Mouse (Mus musculus) MEL (cell line): ENCODE measurements around the gene Creld2. TPM values are rescaled to one million over a fixed set of nuclear protein-coding genes. Genes with fewer than 3 reads are reported as not detected.

Source experiments
- DNase-seq: peaks from one replicate; pipeline ENCODE4 v3.0.0; 2011; ENCODE audit warnings: low read depth, low spot score
- H3K27ac ChIP-seq: 2 replicates; pipeline ENCODE4 v1.5.1; 2012; ENCODE audit warnings: low read depth, mild to moderate bottlenecking, control low read depth, low read length, moderate library complexity; ENCODE audit not compliant: control insufficient read depth
- H3K27me3 ChIP-seq, 2 experiments: fragments of 150-350 bp in 1 of 2; sonication (generic) in 1 of 2; 2 replicates each; pipeline ENCODE4 v1.6.1; 2012; ENCODE audit warnings: low read length in 2 of 2, mild to moderate bottlenecking in 2 of 2, improper control_type of control experiment in 1 of 2, moderate library complexity in 1 of 2; ENCODE audit not compliant: insufficient read depth in 2 of 2, control insufficient read depth in 1 of 2
- H3K36me3 ChIP-seq, 2 experiments: 2 replicates each; pipeline ENCODE4 v1.6.1; 2012 to 2014; ENCODE audit warnings: low read length in 2 of 2, improper control_type of control experiment in 1 of 2, inconsistent platforms in 1 of 2, mild to moderate bottlenecking in 1 of 2; ENCODE audit not compliant: insufficient read depth in 2 of 2, control insufficient read depth in 1 of 2
- H3K4me1 ChIP-seq, 2 experiments: fragments of 150-350 bp in 1 of 2; sonication (generic) in 1 of 2; 2 replicates each; pipeline ENCODE4 v1.6.1; 2012; ENCODE audit warnings: low read length in 2 of 2, improper control_type of control experiment in 1 of 2, mild to moderate bottlenecking in 1 of 2; ENCODE audit not compliant: insufficient read depth in 2 of 2, control insufficient read depth in 1 of 2
- H3K4me3 ChIP-seq, 2 experiments: fragments of 150-350 bp in 1 of 2; sonication (generic) in 1 of 2; 2 replicates each; pipeline ENCODE4 v1.5.1; 2012; ENCODE audit warnings: low read depth in 2 of 2, low read length in 2 of 2, mild to moderate bottlenecking in 2 of 2, moderate library complexity in 2 of 2, control low read depth in 1 of 2, improper control_type of control experiment in 1 of 2; ENCODE audit not compliant: control insufficient read depth in 1 of 2, insufficient read depth in 1 of 2
- H3K79me2 ChIP-seq: 2 replicates; pipeline ENCODE4 v1.6.1; 2012; ENCODE audit warnings: mild to moderate bottlenecking, low read length, moderate library complexity; ENCODE audit not compliant: control insufficient read depth, poor library complexity, insufficient read depth
- H3K9ac ChIP-seq: 2 replicates; pipeline ENCODE4 v1.6.1; 2012; ENCODE audit warnings: low read depth, mild to moderate bottlenecking, control low read depth, low read length, moderate library complexity; ENCODE audit not compliant: control insufficient read depth, poor library complexity, severe bottlenecking
- H3K9me3 ChIP-seq: fragments of 150-350 bp; sonication (generic); replicated peaks from 2 replicates; pipeline ENCODE4 v1.6.1; 2012; ENCODE audit warnings: mild to moderate bottlenecking, low read length, improper control_type of control experiment, moderate library complexity; ENCODE audit not compliant: insufficient read depth
- BHLHE40 ChIP-seq: IDR thresholded peaks from 2 replicates; pipeline ENCODE4 v1.6.1; 2012; ENCODE audit warnings: low read depth, mild to moderate bottlenecking, inconsistent platforms, low read length, improper control_type of control experiment, borderline replicate concordance
- CHD1 ChIP-seq: IDR thresholded peaks from 2 replicates; pipeline ENCODE4 v1.6.1; 2012; ENCODE audit warnings: low read depth, mild to moderate bottlenecking, inconsistent platforms, low read length, improper control_type of control experiment
- CHD2 ChIP-seq: IDR thresholded peaks from 2 replicates; pipeline ENCODE4 v1.6.1; 2011; ENCODE audit warnings: low read length, improper control_type of control experiment
- CTCF ChIP-seq, 3 experiments: IDR thresholded peaks in 2 of 3; conservative IDR thresholded peaks in 1 of 3; 2 replicates each; pipeline ENCODE4 v1.5.1; 2011 to 2012; ENCODE audit warnings: low read length in 3 of 3, low read depth in 2 of 3, mild to moderate bottlenecking in 2 of 3, improper control_type of control experiment in 1 of 3, inconsistent platforms in 1 of 3, mixed read lengths in 1 of 3, moderate library complexity in 1 of 3; ENCODE audit not compliant: control insufficient read depth in 1 of 3, insufficient read depth in 1 of 3, poor library complexity in 1 of 3, severe bottlenecking in 1 of 3
- E2F4 ChIP-seq: IDR thresholded peaks from 2 replicates; pipeline ENCODE4 v1.6.1; 2011; ENCODE audit warnings: low read depth, low read length, improper control_type of control experiment, borderline replicate concordance
- ELF1 ChIP-seq: IDR thresholded peaks from 2 replicates; pipeline ENCODE4 v1.6.1; 2014; ENCODE audit warnings: low read depth, mild to moderate bottlenecking, inconsistent platforms, low read length, improper control_type of control experiment, moderate library complexity
- EP300 ChIP-seq, 2 experiments: IDR thresholded peaks; 2 replicates each; pipeline ENCODE4 v1.6.1; 2011; ENCODE audit warnings: improper control_type of control experiment in 2 of 2, low read length in 2 of 2, low read depth in 1 of 2, mild to moderate bottlenecking in 1 of 2
- ETS1 ChIP-seq: IDR thresholded peaks from 2 replicates; pipeline ENCODE4 v1.6.1; 2012; ENCODE audit warnings: low read depth, mild to moderate bottlenecking, inconsistent platforms, low read length, improper control_type of control experiment, moderate library complexity
- GABPA ChIP-seq: IDR thresholded peaks from 2 replicates; pipeline ENCODE4 v1.6.1; 2012; ENCODE audit warnings: low read depth, mild to moderate bottlenecking, inconsistent platforms, low read length, improper control_type of control experiment, moderate library complexity
- GATA1 ChIP-seq: IDR thresholded peaks from 2 replicates; pipeline ENCODE4 v1.6.1; 2011; ENCODE audit warnings: low read depth, low read length, improper control_type of control experiment
- HCFC1 ChIP-seq: IDR thresholded peaks from 2 replicates; pipeline ENCODE4 v1.6.1; 2012; ENCODE audit warnings: low read depth, mild to moderate bottlenecking, inconsistent platforms, low read length, improper control_type of control experiment, moderate library complexity
- JUND ChIP-seq: IDR thresholded peaks from 2 replicates; pipeline ENCODE4 v1.6.1; 2011; ENCODE audit warnings: low read depth, mild to moderate bottlenecking, improper control_type of control experiment, low read length
- KAT2A ChIP-seq: conservative IDR thresholded peaks from 2 replicates; pipeline ENCODE4 v1.6.1; 2012; ENCODE audit warnings: low read depth, low read length, improper control_type of control experiment, inconsistent platforms
- MAFK ChIP-seq: IDR thresholded peaks from 2 replicates; pipeline ENCODE4 v1.6.1; 2011; ENCODE audit warnings: low read depth, mild to moderate bottlenecking, low read length, improper control_type of control experiment, borderline replicate concordance
- MAX ChIP-seq: IDR thresholded peaks from 2 replicates; pipeline ENCODE4 v1.6.1; 2011; ENCODE audit warnings: low read length, improper control_type of control experiment
- MAZ ChIP-seq: IDR thresholded peaks from 2 replicates; pipeline ENCODE4 v1.6.1; 2012; ENCODE audit warnings: low read depth, mild to moderate bottlenecking, inconsistent platforms, low read length, improper control_type of control experiment
- MEF2A ChIP-seq: IDR thresholded peaks from 2 replicates; pipeline ENCODE4 v1.6.1; 2014; ENCODE audit warnings: low read depth, mild to moderate bottlenecking, inconsistent platforms, low read length, improper control_type of control experiment; ENCODE audit not compliant: poor library complexity, insufficient replicate concordance, severe bottlenecking; ENCODE audit errors: extremely low read depth
- MXI1 ChIP-seq: IDR thresholded peaks from 2 replicates; pipeline ENCODE4 v1.6.1; 2011; ENCODE audit warnings: mild to moderate bottlenecking, low read depth, low read length, improper control_type of control experiment
- MYB ChIP-seq: IDR thresholded peaks from 2 replicates; pipeline ENCODE4 v1.6.1; 2011; ENCODE audit warnings: mild to moderate bottlenecking, low read depth, low read length, improper control_type of control experiment
- MYC ChIP-seq: IDR thresholded peaks from 2 replicates; pipeline ENCODE4 v1.6.1; 2011; ENCODE audit warnings: low read depth, mild to moderate bottlenecking, low read length, improper control_type of control experiment, moderate library complexity
- NELFE ChIP-seq: IDR thresholded peaks from 2 replicates; pipeline ENCODE4 v1.6.1; 2011; ENCODE audit warnings: low read depth, low read length, improper control_type of control experiment
- NRF1 ChIP-seq: IDR thresholded peaks from 2 replicates; pipeline ENCODE4 v1.6.1; 2014; ENCODE audit warnings: low read depth, mild to moderate bottlenecking, inconsistent platforms, low read length, improper control_type of control experiment, moderate library complexity; ENCODE audit not compliant: poor library complexity, insufficient read depth, severe bottlenecking
- POLR2A ChIP-seq, 2 experiments: IDR thresholded peaks; 2 replicates each; pipeline ENCODE4 v1.6.1; 2011 to 2012; ENCODE audit warnings: low read length in 2 of 2, mild to moderate bottlenecking in 2 of 2, control low read depth in 1 of 2, improper control_type of control experiment in 1 of 2, low read depth in 1 of 2, moderate library complexity in 1 of 2; ENCODE audit not compliant: control insufficient read depth in 1 of 2, insufficient read depth in 1 of 2, poor library complexity in 1 of 2
- POLR2AphosphoS2 ChIP-seq: IDR thresholded peaks from 2 replicates; pipeline ENCODE4 v1.6.1; 2011; ENCODE audit warnings: low read length, improper control_type of control experiment
- SIN3A ChIP-seq: IDR thresholded peaks from 2 replicates; pipeline ENCODE4 v1.6.1; 2012; ENCODE audit warnings: low read length, improper control_type of control experiment, inconsistent platforms
- TAL1 ChIP-seq: IDR thresholded peaks from 2 replicates; pipeline ENCODE4 v1.6.1; 2012; ENCODE audit warnings: mild to moderate bottlenecking, inconsistent platforms, low read length, moderate library complexity, mixed read lengths
- TBP ChIP-seq: IDR thresholded peaks from 2 replicates; pipeline ENCODE4 v1.8.0; 2011; ENCODE audit warnings: low read depth, low read length, improper control_type of control experiment
- TCF12 ChIP-seq: IDR thresholded peaks from 2 replicates; pipeline ENCODE4 v1.6.1; 2014; ENCODE audit warnings: low read depth, mild to moderate bottlenecking, inconsistent platforms, low read length, improper control_type of control experiment, moderate library complexity
- USF1 ChIP-seq: IDR thresholded peaks from 2 replicates; pipeline ENCODE4 v1.6.1; 2014; ENCODE audit warnings: low read depth, mild to moderate bottlenecking, inconsistent platforms, low read length, improper control_type of control experiment, moderate library complexity
- ZC3H11A ChIP-seq: IDR thresholded peaks from 2 replicates; pipeline ENCODE4 v1.6.1; 2012; ENCODE audit warnings: low read depth, mild to moderate bottlenecking, inconsistent platforms, low read length, improper control_type of control experiment
- ZKSCAN1 ChIP-seq: IDR thresholded peaks from 2 replicates; pipeline ENCODE4 v1.6.1; 2012; ENCODE audit warnings: low read depth, mild to moderate bottlenecking, inconsistent platforms, low read length, improper control_type of control experiment, moderate library complexity
- ZNF384 ChIP-seq: IDR thresholded peaks from 2 replicates; pipeline ENCODE4 v1.6.1; 2012; ENCODE audit warnings: low read depth, mild to moderate bottlenecking, inconsistent platforms, low read length, improper control_type of control experiment
- polyA plus RNA-seq, 2 experiments: library from polyadenylated mRNA; stranded (reverse) in 1 of 2; unstranded in 1 of 2; fragments of >175 nt in 1 of 2; fragments of >200 nt in 1 of 2; gene quantifications; 2 replicates each; pipeline versions ENCODE4 v1.2.1 to v1.2.4; 2012; ENCODE audit warnings: low replicate concordance in 2 of 2, low read depth in 1 of 2; ENCODE audit not compliant: insufficient read length in 2 of 2, insufficient read depth in 1 of 2, missing spikeins in 1 of 2
- total RNA-seq: library from RNA; depleted of rRNA; stranded (reverse); fragments of 300-350 nt; gene quantifications from 2 replicates; pipeline ENCODE4 v1.2.3, GENCODE M21; 2012

Creld2 gene
- total and polyA plus RNA-seq, 3 experiments, result 118 to 188 TPM; not detected in 1

DNA sequence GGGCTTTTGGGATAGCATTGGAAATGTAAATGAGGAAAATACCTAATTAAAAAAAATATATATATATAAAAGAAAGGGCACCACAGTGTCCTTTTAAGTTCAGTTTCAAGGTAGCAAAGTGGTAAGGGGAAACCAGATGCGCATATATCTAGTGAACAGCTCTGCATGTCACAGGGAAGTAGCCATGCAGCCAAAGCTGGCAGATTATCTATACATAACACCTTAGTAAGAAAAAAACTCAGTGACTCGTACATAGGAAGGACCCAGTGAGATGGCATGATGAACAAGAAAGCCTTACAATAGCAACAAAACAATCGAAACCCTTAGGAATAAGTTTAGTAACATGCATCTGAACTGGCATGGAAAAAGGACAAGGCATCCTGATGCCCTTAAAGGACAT is 17.5 kb upstream of the Creld2 start:
- Histone ChIP-seq H3K9me3 (no peaks in the 10 kb centered on the region), H3K79me2 (no peaks in the 10 kb centered on the region), H3K27me3 (no peaks in the 10 kb centered on the region), H3K4me3 (peak overlapping the region; percentile 34 to 45), H3K36me3 (peaks cover 2 to 7% of the 10 kb centered on the region in 2 experiments; a peak in 3 of 4 replicates), H3K27ac (peak overlapping the region; percentile 55), H3K4me1 (peaks cover 0 to 8% of the 10 kb centered on the region in 2 experiments; a peak in 1 of 4 replicates), H3K9ac (peak overlapping the region; percentile 54)
- TF ChIP-seq ZNF384 (peak; percentile 81), ELF1 (no peak), MAZ (no peak), GATA1 (peak; percentile 5; the same call in 1 of the 2 replicates), EP300 (IDR thresholded peaks at IDR 0.05; ENCODE audit: low read depth in 1 of 2, low read length in 2 of 2) (peak; percentile 49 to 73), MXI1 (no peak), TCF12 (peak; percentile 54; the same call in 1 of the 2 replicates), TAL1 (peak; percentile 69)
- DNase-seq, result no peak

DNA sequence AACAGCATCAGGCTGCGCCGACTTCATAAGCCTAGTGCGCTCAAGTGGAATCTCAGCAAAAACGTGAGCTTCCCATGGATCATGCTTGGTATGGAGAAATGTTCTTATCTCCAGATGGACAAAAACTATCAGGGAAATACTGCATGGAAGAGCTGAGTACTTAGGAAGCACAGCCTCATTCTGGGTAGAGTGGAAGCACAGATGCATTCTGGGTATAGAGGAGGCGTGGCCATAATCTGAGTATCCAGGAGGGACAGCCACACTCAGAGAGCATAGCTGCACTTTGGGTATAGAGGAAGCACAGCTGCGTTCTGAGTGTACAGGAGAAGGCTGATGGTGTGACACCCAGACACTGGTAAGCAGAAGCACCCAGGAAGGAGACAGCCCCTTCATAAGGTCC is 17.1 kb upstream of the Creld2 start:
- Histone ChIP-seq H3K27me3 (no peaks in the 10 kb centered on the region), H3K4me3 (peak overlapping the region; percentile 34 to 45), H3K4me1 (peaks cover 0 to 8% of the 10 kb centered on the region in 2 experiments; a peak in 1 of 4 replicates), H3K79me2 (no peaks in the 10 kb centered on the region), H3K36me3 (peaks cover 2 to 7% of the 10 kb centered on the region in 2 experiments; a peak in 3 of 4 replicates), H3K27ac (peak overlapping the region; percentile 55), H3K9ac (peak overlapping the region; percentile 54), H3K9me3 (no peaks in the 10 kb centered on the region)
- DNase-seq, result peak; percentile 90
- no peak for TF ChIP-seq MYB
- TF ChIP-seq MYC, result peak; percentile 64
- TF ChIP-seq CTCF (IDR thresholded peaks at IDR 0.05 in 2 of 3, conservative IDR thresholded peaks at IDR 0.05 in 1 of 3; ENCODE audit: control insufficient read depth in 1 of 3, insufficient read depth in 1 of 3, low read depth in 2 of 3, low read length in 3 of 3, poor library complexity in 1 of 3, severe bottlenecking in 1 of 3), result no peak
- peak in 1 of 2 experiments; percentile 84; a peak in 2 of 4 replicates for TF ChIP-seq POLR2A (IDR thresholded peaks at IDR 0.05; ENCODE audit: control insufficient read depth in 1 of 2, insufficient read depth in 1 of 2, low read depth in 1 of 2, low read length in 2 of 2, poor library complexity in 1 of 2)
- no peak for TF ChIP-seq ZNF384
- TF ChIP-seq MAX, result no peak; the same call in 1 of the 2 replicates
- no peak for TF ChIP-seq TAL1
- TF ChIP-seq MEF2A, result no peak
- no peak for TF ChIP-seq ZC3H11A
- TF ChIP-seq EP300 (IDR thresholded peaks at IDR 0.05; ENCODE audit: low read depth in 1 of 2, low read length in 2 of 2), result no peak
- TF ChIP-seq CHD1, result no peak
- no peak for TF ChIP-seq BHLHE40
- no peak for TF ChIP-seq GABPA
- TF ChIP-seq JUND, result no peak
- no peak for TF ChIP-seq USF1
- 0 out of 2 replicates have a peak, but pooled peaks have one; percentile 0 for TF ChIP-seq MXI1
- TF ChIP-seq TBP, result peak; percentile 86
- TF ChIP-seq ETS1, result no peak
- no peak for TF ChIP-seq NRF1
- peak; percentile 36; the same call in 1 of the 2 replicates for TF ChIP-seq TCF12
- TF ChIP-seq KAT2A, result no peak
- no peak for TF ChIP-seq CHD2
- no peak for TF ChIP-seq E2F4
- TF ChIP-seq NELFE, result peak; percentile 74
- peak; percentile 62 for TF ChIP-seq HCFC1
- TF ChIP-seq POLR2AphosphoS2, result peak; percentile 71; the same call in 1 of the 2 replicates
- TF ChIP-seq MAFK, result no peak
- no peak for TF ChIP-seq ZKSCAN1
- peak; percentile 69 for TF ChIP-seq SIN3A
